Mouse (Mus musculus): ENCODE data around the gene Hsdl1.

Gene Hsdl1

GRCm38 (mm10) chr8:119579096-119579495 is 4.1 kb upstream of the Hsdl1 start:
- DNase-seq (ENCODE audit: low spot score in 2 of 2): no peak

DNA sequence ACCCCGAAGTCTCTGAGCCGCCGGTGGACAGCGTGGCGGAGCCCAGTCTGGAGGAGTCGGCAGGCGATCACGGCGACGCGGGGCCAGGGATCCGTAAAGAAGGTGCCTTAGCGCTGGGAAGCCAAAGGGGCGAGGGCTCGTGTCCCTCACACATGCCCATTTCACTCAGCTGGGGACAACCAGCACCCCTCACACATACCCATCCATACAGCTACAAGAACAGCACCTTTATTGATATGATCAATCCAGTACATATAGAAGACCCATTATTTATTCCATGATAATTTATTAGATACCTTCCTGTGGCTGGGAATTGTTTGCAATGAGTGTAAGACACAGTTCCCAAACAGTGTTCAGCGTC is 363 bp upstream of the Hsdl1 start:
- DNase-seq (ENCODE audit: low spot score in 2 of 2): no peak

GRCm38 (mm10) chr8:119572411-119572810 is 2.6 kb downstream of the Hsdl1 start:
- DNase-seq (ENCODE audit: low spot score in 2 of 2): no peak

DNA sequence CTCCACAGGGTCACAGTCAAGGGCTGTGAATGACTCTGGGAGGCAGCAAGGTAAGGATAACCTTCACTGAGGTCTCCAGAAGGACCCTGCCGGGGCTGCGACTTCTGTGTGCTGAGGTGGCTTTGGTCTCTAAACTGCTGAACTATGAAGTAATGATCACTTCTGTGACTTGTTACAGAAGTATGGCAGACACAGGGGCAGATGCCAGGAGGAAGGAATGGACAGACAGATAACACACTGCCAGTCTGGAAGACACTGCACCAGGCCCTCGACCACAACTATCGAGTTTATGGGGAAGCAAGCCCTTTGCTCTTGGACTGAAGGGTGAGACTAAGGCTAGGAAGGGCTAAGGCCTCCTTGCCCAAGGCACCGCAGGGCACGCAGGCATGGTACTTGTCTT is 3.8 kb downstream of the Hsdl1 start:
- no peak for DNase-seq (ENCODE audit: low spot score in 2 of 2)

DNA sequence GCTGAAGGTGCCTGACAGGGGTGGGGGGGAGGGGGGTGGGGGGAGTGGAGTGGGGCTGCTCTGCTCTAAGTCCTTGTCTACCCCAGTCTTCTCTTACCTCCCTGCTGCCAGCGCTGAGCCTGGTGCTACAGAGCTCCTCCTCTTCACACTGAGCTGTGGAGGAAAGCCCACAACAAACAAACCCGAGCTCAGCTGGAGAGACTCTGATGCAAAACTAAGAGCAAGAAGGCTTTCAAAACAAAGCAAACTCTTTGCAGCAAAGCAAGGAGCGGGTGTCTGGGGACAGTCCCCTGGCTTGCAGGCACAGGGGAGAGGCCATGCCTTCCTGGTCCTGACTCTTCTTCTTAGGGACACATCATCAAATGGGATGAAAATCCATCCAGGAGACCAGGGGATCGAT is 5.1 kb downstream of the Hsdl1 start:
- DNase-seq (ENCODE audit: low spot score in 2 of 2): no peak

- no peak for DNase-seq (ENCODE audit: low spot score in 2 of 2)
Observed at GRCm38 (mm10) chr8:119568951-119569350, 6.0 kb downstream of the Hsdl1 start.

GRCm38 (mm10) chr8:119568251-119568650 is 6.7 kb downstream of the Hsdl1 start:
- DNase-seq (ENCODE audit: low spot score in 2 of 2): no peak

DNA sequence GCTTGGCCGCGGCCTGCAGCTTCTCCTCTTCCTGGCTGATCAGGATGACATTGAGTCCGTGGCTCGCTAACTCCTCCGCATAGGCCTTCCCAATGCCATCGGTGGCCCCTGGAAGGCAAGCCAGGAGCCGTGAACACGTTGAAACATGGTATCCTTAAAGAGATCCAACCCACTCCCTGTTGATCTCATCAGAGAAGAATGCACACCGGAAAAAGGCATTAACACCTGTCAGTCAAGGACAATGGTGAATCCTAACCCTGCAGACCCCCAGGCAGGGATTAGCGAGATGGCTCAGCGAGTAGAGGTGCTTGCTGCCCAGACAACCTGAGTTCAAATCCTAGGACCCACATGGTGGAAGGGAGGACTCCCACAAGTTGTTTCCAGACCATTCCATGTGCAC is 8.6 kb downstream of the Hsdl1 start:
- no peak for DNase-seq (ENCODE audit: low spot score in 2 of 2)

- peak in 1 of 2 experiments; percentile 65 for DNase-seq (ENCODE audit: low spot score in 2 of 2)
Observed at GRCm38 (mm10) chr8:119563849-119564251, 11.1 kb downstream of the Hsdl1 start.

DNA sequence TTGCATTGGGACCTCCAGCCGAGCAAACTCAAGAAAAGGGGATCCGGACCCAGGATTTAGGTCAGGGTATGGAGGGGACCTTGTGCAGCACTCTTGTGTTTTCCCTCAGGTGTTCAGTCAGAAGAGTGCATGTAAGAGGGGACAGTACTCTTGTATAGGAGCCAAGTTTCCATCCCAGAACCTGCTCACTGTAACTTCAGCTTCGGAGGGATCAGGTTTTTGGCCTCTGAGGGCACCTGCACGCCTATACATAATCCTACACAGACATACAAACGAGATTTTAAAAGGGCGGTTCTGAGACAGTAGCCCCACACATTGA is 15.6 kb downstream of the Hsdl1 start:
- no peak for DNase-seq (ENCODE audit: low spot score in 2 of 2)

- DNase-seq (ENCODE audit: low spot score in 2 of 2): peak; percentile 97 to 99
Observed at GRCm38 (mm10) chr8:119558603-119559401, 16.2 kb downstream of the Hsdl1 start, which contains the start of gene Mbtps1. Gene Mbtps1, minus strand, starts transcription at chr8:119558735.

DNA sequence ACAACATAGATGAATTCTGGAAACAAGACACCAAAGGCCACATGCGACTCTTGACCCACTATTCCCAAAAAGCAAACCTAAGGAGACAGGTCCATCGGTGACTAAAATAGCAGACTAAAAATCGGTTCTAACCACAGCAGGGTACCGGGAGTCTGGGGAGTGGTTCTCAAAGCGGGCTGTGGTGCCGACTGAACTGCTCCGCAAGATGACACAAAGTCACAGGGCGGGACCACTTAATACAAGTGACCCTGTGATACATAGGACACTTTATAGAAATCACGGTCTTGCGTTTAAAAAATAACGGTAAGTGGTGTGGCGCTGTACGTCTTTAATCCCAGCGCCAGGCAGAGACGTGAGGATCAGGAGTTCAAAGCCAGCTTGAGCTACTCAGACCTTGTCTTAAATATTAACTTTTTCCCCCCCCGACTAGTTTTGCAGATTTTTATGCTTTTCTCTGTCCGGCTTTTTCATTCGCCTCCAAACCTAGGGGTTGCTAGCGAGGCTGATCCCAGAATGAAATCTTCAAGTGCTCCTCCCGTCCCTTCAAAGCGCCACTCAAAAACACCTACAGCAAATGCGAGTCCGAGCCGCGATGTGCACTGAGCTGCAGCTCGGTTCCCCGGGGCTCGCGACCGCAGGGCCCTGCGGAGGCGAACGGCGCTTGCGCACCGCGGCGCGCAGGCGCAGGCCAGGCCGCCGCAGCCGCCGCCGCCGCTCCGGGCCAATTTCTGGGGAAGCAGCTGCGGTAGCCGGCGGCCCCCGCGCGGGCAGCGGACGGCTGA is 17.0 kb downstream of the Hsdl1 start:
- peak in 1 of 2 experiments; percentile 82 for DNase-seq (ENCODE audit: low spot score in 2 of 2)

GRCm38 (mm10) chr8:119557132-119557531 is 17.9 kb downstream of the Hsdl1 start:
- no peak for DNase-seq (ENCODE audit: low spot score in 2 of 2)

DNA sequence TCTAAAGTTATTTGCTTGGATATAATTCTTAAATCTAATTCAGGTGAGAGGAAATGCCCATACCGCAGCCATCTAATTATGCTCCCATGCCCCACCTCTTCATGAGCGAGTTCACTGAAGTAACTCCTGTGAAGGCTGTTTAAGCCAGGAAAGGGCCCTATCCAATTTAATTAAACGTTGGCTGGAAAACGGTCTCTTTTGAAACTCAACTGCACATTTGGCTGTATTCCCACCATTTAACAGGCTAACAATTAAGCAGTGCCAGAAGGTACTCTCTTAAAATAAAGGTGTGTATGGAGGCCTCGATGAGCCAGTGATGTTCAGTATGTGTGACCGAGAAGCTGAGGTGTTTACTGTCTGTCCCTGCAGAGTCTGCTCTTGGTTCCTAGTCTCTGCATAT is 19.1 kb downstream of the Hsdl1 start:
- DNase-seq (ENCODE audit: low spot score in 2 of 2): no peak

DNA sequence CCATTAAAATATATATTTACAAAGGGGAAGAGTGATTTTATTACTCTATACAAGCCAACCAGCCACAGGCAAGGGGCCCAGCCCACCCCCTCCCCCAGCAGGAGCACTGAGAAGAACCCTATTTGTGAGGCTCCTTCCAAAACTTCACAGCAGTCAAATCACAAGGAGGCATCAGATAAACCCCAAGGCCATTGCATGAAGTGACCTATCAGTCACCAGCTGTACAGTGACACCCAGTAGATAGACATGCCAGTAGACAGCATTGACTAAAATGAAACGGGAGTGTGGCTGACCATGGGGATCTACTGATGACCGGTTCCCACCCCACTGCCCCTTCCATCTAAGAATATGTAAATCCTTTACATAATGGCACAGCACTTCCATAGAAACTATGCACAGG is 22.0 kb downstream of the Hsdl1 start:
- no peak for DNase-seq (ENCODE audit: low spot score in 2 of 2)

GRCm38 (mm10) chr8:119548560-119549113 is 26.3 kb downstream of the Hsdl1 start:
- no peak for DNase-seq (ENCODE audit: low spot score in 2 of 2)

DNA sequence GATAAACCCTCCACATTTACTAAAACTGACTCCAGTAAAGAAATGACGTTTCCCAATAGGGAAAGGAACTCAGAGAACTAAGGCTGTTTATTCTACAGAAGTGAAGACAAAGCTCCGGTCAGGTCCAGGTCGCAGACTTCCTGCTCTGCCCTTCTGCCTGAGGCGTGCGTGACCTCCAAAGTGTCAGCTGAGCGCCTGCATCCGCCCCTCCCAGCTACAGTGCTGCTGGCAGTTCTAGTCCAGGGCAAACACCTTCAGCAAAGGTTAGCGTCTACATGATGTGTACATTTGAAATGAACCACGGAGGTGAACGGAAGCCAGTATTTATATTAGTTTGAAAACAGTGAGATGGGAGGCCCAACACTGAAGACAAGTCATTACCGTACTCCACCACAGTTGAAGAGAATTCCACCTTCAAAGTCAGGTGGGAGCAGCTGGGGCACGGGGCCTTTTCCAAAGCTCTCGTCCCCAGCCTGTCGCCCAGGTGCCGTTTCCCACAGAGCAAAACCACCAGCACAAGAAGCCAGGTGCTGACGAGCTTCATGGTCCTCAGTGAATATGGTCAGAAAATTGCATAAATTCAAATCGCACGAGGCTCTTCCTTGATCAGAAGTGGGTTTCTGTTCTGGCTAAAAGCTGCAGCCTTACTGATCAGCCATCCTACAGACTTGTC is 27.8 kb downstream of the Hsdl1 start:
- no peak for DNase-seq (ENCODE audit: low spot score in 2 of 2)

- no peak for DNase-seq (ENCODE audit: low spot score in 2 of 2)
Observed at GRCm38 (mm10) chr8:119545791-119546190, 29.2 kb downstream of the Hsdl1 start.

GRCm38 (mm10) chr8:119545180-119545579 is 29.8 kb downstream of the Hsdl1 start:
- DNase-seq (ENCODE audit: low spot score in 2 of 2): no peak

- no peak for DNase-seq (ENCODE audit: low spot score in 2 of 2)
Observed at GRCm38 (mm10) chr8:119544606-119545005, 30.4 kb downstream of the Hsdl1 start.

DNA sequence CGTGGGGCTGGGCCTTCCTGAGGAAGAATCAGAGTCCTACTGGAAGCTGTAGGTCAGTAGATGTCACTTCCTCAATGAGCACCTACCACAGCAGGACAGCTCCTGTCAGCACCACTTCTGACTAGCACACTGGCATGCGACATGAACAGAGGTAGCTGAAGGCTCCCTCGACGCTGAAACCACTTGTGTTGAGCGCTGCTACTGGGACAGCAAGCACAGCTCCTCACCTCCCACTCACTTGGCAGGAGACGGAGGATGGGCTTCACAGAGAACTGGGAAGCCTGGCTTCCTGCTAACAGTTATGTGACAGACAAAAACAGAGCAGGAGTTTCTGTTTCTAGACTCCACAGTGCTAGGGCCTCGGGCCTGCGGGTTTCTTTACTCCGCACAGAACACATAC is 43.0 kb downstream of the Hsdl1 start:
- no peak for DNase-seq (ENCODE audit: low spot score in 2 of 2)

DNA sequence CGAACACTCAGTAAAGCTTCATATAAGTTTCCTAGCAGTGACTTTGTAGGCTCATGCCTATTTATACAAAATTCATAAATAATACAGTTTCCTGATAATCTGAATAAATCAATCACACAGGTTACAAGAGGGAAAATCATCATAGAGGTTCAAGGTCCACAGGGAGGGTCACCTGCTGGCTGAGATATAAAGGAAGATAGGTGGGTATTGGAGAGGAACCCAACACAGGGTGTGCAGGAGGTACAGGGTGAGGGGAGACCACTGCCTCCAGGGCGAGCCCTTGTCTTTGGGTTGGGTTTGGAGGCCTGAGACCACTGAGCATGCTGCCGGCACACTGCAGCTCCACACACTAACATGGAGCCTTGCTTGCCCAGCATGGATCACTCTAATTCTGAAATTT is 43.6 kb downstream of the Hsdl1 start:
- no peak for DNase-seq (ENCODE audit: low spot score in 2 of 2)

Measured in spleen, postnatal 4 days (tissue).